Mouse (Mus musculus) lung, adult 2 months (tissue): Measurements from ENCODE around the gene Ndufb11. TPM values are rescaled to one million over a fixed set of nuclear protein-coding genes. Genes with fewer than 3 reads are reported as not detected.
A peak's percentile ranks its signal among the peaks of the same experiment; 100 is the strongest.

Source experiments
- DNase-seq: peaks from one replicate; pipeline ENCODE4 v3.0.0; 2022
- H3K4me1 ChIP-seq: fragments of 200-500 bp; 2 replicates; pipeline ENCODE4 v1.6.1; 2011; ENCODE audit warnings: low read length; ENCODE audit not compliant: control insufficient read depth, insufficient read depth
- H3K4me3 ChIP-seq: fragments of 200-500 bp; replicated peaks from 2 replicates; pipeline ENCODE3; 2011; ENCODE audit warnings: low read depth, mild to moderate bottlenecking, control low read depth, low read length; ENCODE audit errors: extremely low read depth
- CTCF ChIP-seq: fragments of 200-500 bp; IDR thresholded peaks from 2 replicates; pipeline ENCODE4 v1.5.1; 2011; ENCODE audit warnings: mild to moderate bottlenecking, low read length, control low read depth; ENCODE audit not compliant: insufficient read depth
- POLR2A ChIP-seq: fragments of 200-500 bp; IDR thresholded peaks from 2 replicates; pipeline ENCODE4 v1.6.1; 2011; ENCODE audit warnings: low read depth, mild to moderate bottlenecking, control low read depth, low read length, borderline replicate concordance; ENCODE audit errors: extremely low read depth
- WGBS: fragments of 180-500 bp; shearing (Covaris S2); methylation state at CpG from one replicate; pipeline ENCODE4 v1.1.7; 2018; 5-methylcytosine and 5-hydroxymethylcytosine counted together
- polyA plus RNA-seq: library from polyadenylated mRNA; depleted of rRNA; stranded (reverse); fragments of >200 nt; gene quantifications from 2 replicates; pipeline ENCODE4 v1.2.3, GENCODE M21; 2012; rRNA removed

Ndufb11 gene
- polyA plus RNA-seq, result 102 and 118 TPM in 2 replicates

GRCm38 (mm10) chrX:20617176-20617902 lies at the start of gene Ndufb11, which contains the start of gene Rbm10:
Ndufb11 (minus strand) TSS chrX:20617619.
Rbm10 (plus strand) TSS chrX:20617503.
- DNase-seq, result peak; percentile 66
- peaks cover 6% of the 10 kb centered on the region for H3K4me1 ChIP-seq
- TF ChIP-seq CTCF, result no peak
- peak; percentile 67; the same call in 1 of the 2 replicates for TF ChIP-seq POLR2A
- peak within 1 kb of the TSS; percentile 97 for H3K4me3 ChIP-seq
- 22% methylated on average over 49 of the region's 49 CpGs for WGBS

DNA sequence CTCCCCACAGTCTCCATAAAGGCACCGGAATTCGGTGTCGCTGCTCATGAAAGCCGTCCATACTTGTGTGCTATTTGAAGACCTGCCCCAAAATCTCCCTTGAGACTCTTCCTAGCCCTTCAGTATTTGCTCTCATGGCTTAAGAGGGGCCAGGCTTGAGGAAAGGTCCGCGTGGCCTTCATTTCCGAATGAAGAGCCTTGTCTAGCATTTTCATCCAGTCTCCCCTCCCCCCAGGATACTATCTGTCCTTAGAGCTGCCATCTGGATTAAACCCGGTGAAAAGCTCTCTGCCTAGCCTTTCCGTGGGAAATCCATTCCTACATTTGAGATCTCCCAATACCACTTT lies 46.0 kb upstream of the Ndufb11 start:
- no peak for DNase-seq
- Histone ChIP-seq H3K4me1 (no peaks in the 10 kb centered on the region; the same call in 1 of the 2 replicates), H3K4me3 (peak overlapping the region; percentile 94)
- TF ChIP-seq POLR2A, result no peak
- TF ChIP-seq CTCF, result no peak
- 34% methylated on average over 9 of the region's 9 CpGs for WGBS

DNA sequence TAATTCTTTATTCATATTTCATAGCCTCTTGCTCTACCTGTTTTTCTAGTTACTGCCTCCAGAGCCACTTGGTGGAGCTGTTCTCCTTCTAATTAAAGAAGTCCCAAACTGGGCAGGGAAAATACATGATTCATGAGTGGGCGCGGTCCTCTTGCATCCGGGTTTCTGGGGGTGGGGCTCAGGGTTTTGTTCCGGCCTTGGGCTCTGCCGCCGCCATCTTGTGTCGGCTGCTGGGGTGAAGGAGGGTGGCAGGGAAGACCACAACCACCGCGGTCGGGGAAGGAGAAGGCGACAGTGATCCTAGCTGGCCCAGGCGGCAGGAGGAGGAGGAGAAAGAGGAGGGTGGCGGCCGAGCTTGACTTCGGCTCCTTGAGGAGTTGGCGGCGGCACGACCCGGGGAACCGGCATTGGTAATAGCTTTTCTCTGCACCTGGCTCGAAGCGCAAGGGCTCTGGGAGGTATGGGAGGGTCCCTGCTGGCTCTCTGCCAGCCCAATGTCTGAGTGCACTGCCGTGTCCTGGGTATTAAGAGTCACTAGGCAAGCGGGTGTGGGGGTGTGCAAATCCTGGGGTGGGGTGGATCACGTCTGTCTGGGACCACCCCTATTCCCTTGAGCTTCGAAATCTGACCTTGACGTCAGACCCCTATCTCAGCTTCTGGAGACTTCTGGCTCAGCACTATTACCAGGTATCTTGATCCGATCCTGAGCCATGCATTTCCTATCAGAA lies 45.5 kb upstream of the Ndufb11 start:
- TF ChIP-seq POLR2A, result peak; percentile 72; the same call in 1 of the 2 replicates
- TF ChIP-seq CTCF, result 0 out of 2 replicates have a peak, but pooled peaks have one; percentile 8
- peak; percentile 70 for DNase-seq
- Histone ChIP-seq H3K4me1 (no peaks in the 10 kb centered on the region; the same call in 1 of the 2 replicates), H3K4me3 (peak overlapping the region; percentile 94)
- 23% methylated on average over 28 of the region's 28 CpGs for WGBS

DNA sequence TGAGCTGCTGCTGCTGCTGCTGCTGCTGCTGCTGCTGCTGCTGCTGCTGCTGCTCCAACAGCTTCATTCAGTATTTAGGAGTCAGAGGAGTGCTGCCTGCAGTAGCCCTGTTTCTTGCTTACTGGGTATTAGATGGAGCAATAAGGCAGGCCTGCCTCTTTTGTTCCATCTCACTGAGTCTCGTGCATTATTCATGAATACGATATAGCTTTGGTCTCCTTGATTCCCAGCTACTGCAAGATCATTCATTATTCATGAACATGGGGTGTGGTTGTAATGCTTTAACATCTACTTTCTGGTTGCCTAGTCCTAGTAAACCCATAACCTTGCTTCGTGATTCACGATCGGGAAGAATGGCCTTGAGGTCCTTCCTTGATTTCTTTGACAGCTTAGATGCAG lies 44.9 kb upstream of the Ndufb11 start:
- no peak for TF ChIP-seq CTCF
- TF ChIP-seq POLR2A, result no peak
- Histone ChIP-seq H3K4me3 (no peak overlapping the region), H3K4me1 (no peaks in the 10 kb centered on the region; the same call in 1 of the 2 replicates)
- DNase-seq, result no peak
- 39% methylated on average over 5 of the region's 5 CpGs for WGBS

- Histone ChIP-seq H3K4me1 (no peaks in the 10 kb centered on the region), H3K4me3 (peak overlapping the region; percentile 42)
- 26% methylated on average over 24 of the region's 24 CpGs for WGBS
- TF ChIP-seq POLR2A, result no peak
- no peak for TF ChIP-seq CTCF
- DNase-seq, result peak; percentile 13
Measured at GRCm38 (mm10) chrX:20658891-20659406, 41.5 kb upstream of the Ndufb11 start.

DNA sequence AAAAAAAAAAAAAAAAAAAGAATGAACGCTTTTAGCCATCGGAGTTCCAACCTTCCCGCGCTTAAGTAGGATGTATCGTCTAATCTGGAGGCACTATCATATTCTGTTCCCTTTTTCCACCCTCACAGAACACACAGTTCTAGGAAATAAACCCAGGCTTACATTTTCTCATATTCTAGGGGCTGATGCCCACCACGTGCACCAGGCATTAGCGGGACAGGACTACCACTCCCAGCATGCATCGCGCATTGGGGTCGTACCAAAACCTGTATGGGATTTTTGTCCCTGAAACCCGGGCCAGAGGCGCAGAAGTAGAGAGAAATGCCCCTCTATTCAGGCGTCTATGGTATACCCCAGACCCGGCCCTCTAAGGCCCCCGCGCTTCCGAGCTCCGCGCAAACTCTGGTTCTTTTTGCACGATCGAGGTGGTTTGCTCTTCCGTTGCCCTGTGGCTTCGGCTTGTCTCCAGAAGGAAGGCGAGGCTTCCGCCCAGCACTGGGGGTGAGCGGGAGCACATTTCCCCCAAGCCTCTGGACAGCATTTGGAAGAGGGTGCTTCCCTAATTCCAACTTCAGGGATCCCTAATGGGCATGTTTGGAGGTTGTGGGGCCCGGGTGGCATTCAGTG lies 40.7 kb upstream of the Ndufb11 start, which contains the start of gene Uba1:
Uba1 (plus strand) TSS at position 301 of the 627 bp plus-strand sequence.
- 28% methylated on average over 27 of the region's 27 CpGs for WGBS
- Histone ChIP-seq H3K4me1 (no peaks in the 10 kb centered on the region), H3K4me3 (peak within 1 kb of the TSS; percentile 42)
- TF ChIP-seq POLR2A (peak; percentile 29; the same call in 1 of the 2 replicates), CTCF (no peak)
- peak; percentile 54 for DNase-seq

DNA sequence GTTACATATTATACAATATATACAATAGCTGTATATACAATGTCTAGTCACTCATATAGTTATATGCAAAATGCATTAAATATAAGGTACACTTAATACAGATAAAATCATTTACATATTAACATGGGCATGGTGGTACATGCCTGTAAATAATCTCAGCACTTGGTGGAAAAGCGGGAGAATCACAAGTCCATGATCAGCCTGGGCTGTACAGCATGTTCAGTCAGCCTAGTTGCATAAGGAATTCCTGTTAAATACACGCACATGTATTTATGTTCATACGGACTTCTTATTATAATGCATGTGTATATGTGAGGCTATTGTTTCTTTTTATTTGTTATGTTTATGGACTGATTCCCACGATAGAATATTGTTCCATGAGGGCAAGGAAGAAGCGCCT lies 40.2 kb upstream of the Ndufb11 start:
- 30% methylated on average over 5 of the region's 5 CpGs for WGBS
- H3K4me1 ChIP-seq, result no peaks in the 10 kb centered on the region
- no peak overlapping the region for H3K4me3 ChIP-seq
- TF ChIP-seq CTCF, result no peak
- TF ChIP-seq POLR2A, result no peak
- no peak for DNase-seq

DNA sequence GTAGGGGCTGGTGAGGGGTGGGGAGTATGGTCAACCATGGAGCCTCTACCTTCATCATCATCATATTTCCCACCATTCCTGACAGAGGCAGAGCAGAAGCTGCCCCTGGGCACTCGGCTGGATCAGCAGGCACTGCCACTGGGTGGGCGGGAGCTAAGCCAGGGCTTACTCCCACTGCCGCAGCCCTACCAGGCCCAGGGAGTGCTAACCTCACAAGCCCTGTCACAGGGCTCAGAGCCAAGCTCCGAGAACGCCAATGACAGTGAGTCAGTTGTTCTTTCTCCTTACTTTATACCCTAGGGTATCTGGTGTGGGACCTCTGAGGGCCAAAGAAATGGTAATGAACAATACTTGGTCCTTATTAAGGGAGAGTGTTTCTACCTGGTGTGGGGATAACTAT lies 27.4 kb upstream of the Ndufb11 start:
- DNase-seq, result no peak
- whole genome bisulfite sequencing, result 71% methylated on average over 5 of the region's 5 CpGs
- Histone ChIP-seq H3K4me1 (no peaks in the 10 kb centered on the region), H3K4me3 (no peak overlapping the region)
- TF ChIP-seq POLR2A (no peak), CTCF (no peak)

GRCm38 (mm10) chrX:20638141-20638540 lies 20.7 kb upstream of the Ndufb11 start:
- no peak for TF ChIP-seq POLR2A
- no peak for TF ChIP-seq CTCF
- no peak overlapping the region for H3K4me3 ChIP-seq
- WGBS, result 94% methylated on average over 2 of the region's 2 CpGs

GRCm38 (mm10) chrX:20617903-20618399 lies 532 bp upstream of the Ndufb11 start:
- Histone ChIP-seq H3K4me3 (peak overlapping the region; percentile 97), H3K4me1 (peaks cover 6% of the 10 kb centered on the region)
- WGBS, result 35% methylated on average over 31 of the region's 31 CpGs
- no peak for DNase-seq
- TF ChIP-seq CTCF (no peak), POLR2A (no peak)

More at GRCm38 (mm10) chrX:20638141-20638540, 20.7 kb upstream of the Ndufb11 start:
- H3K4me1 ChIP-seq, result no peaks in the 10 kb centered on the region
- DNase-seq, result no peak
